Mouse (Mus musculus): Measurements from ENCODE around the gene Il20rb.

Gene Il20rb

DNA sequence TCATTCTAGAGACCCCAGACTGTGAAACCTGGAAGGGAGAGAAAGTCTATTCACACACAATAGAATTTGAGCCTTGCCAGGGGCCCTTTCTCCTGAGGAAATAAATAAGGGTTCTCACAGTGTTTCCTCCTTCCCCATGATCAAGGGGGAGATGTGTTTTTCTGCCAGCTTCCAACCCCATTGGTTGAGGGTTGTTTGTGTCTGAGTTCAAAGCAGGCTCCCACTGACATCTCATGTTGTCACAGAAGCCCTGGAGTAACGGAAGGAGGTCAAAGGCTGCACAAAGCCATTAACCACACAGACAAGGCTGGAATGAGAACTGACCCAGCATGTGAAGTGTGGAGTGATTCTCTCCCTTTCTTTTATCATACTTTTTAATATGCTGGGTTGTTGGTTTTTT is 69.8 kb downstream of the Il20rb start:
- DNase-seq, result no peak

DNA sequence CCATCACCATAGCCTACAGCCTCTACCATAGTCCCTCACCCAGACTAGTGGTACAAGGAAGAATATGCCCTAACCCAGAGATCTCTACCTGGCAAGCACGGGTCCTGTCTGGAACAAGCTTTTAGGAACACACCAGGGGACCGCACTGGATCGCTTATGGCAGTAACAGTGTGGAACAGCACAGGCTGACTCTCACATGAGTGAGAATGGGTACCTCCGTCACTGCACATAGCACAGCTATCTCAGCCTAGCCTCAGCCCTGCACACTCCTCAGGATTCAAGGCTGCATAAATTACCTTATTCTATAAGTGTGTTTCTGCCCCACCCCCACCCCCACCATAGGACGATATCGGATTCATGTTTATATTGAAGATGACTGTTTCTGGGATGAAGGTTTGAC is 70.3 kb downstream of the Il20rb start:
- no peak for DNase-seq

- DNase-seq, result no peak
Measured at GRCm38 (mm10) chr9:100415328-100415979, 71.1 kb downstream of the Il20rb start.

All from thymus, postnatal 4 days (tissue).